Mouse (Mus musculus) intestine, embryonic 16.5 days (tissue): ENCODE data around the gene Slc16a5. TPM values are rescaled to one million over a fixed set of nuclear protein-coding genes. Genes with fewer than 3 reads are reported as not detected.
"Not testable (repeated sequence)": the region's sequence is repeated elsewhere in the genome, so short reads cannot be mapped to it uniquely, and the experiment has no call there.

ENCODE experiments used
- ATAC-seq: fragments of 200-750 bp; cut with Nextera tagmentation; 2 replicates; pipeline ENCODE4 v1.8.0; 2017; ENCODE audit warnings: moderate TSS enrichment, moderate library complexity
- H3K27ac ChIP-seq: fragments of 300-500 bp; sonication (generic); 2 replicates; pipeline ENCODE4 v1.5.1; 2014; ENCODE audit warnings: mild to moderate bottlenecking, low read length
- H3K27me3 ChIP-seq: fragments of 300-500 bp; sonication (generic); replicated peaks from 2 replicates; pipeline ENCODE4 v1.6.1; 2014; ENCODE audit warnings: low read length, control low read depth, mixed read lengths; ENCODE audit not compliant: control insufficient read depth, insufficient read depth
- H3K36me3 ChIP-seq: fragments of 300-500 bp; sonication (generic); 2 replicates; pipeline ENCODE4 v1.6.1; 2014; ENCODE audit warnings: low read length, control low read depth; ENCODE audit not compliant: control insufficient read depth, insufficient read depth
- H3K4me1 ChIP-seq: fragments of 300-500 bp; sonication (generic); 2 replicates; pipeline ENCODE4 v1.6.1; 2014; ENCODE audit warnings: low read length, control low read depth, mixed read lengths; ENCODE audit not compliant: control insufficient read depth, insufficient read depth
- H3K4me2 ChIP-seq: fragments of 300-500 bp; sonication (generic); 2 replicates; pipeline ENCODE4 v1.6.1; 2014; ENCODE audit warnings: low read depth, low read length, control low read depth
- H3K4me3 ChIP-seq: fragments of 300-500 bp; sonication (generic); 2 replicates; pipeline ENCODE4 v1.5.1; 2014; ENCODE audit warnings: mild to moderate bottlenecking, low read length
- H3K9ac ChIP-seq: fragments of 300-500 bp; sonication (generic); 2 replicates; pipeline ENCODE4 v1.6.1; 2014; ENCODE audit warnings: low read depth, low read length
- H3K9me3 ChIP-seq: fragments of 300-500 bp; sonication (generic); 2 replicates; pipeline ENCODE4 v1.6.1; 2016; ENCODE audit warnings: low read length, control low read depth; ENCODE audit not compliant: control insufficient read depth
- WGBS: fragments of 180-500 bp; shearing (Covaris S2); extraction: QIAGEN DNeasy Blood & Tissue Kit; methylation state at CpG from one replicate; pipeline ENCODE4 v1.1.7; 2014; 5-methylcytosine and 5-hydroxymethylcytosine counted together
- polyA plus RNA-seq: library from polyadenylated mRNA; unstranded; fragments of >200 nt; fragmentation: Nextera tagmentation; extraction: Ambion mirVana; gene quantifications from 2 replicates; pipeline ENCODE4 v1.2.1, GENCODE M21; 2015

Gene Slc16a5
- polyA plus RNA-seq, 1 experiment from 2014 or later = 3.1 TPM

- H3K9me3 ChIP-seq, H3K4me3 ChIP-seq, ATAC-seq, H3K4me2 ChIP-seq, H3K9ac ChIP-seq, H3K36me3 ChIP-seq, H3K27me3 ChIP-seq, H3K27ac ChIP-seq: not testable (repeated sequence)
- 86% methylated on average over 6 of the region's 6 CpGs for WGBS
- peaks cover 20% of the 10 kb centered on the region for H3K4me1 ChIP-seq
These were observed 7.5 kb upstream of the Slc16a5 start for GRCm38 (mm10) chr11:115454822-115455221.

GRCm38 (mm10) chr11:115455619-115456018 is 6.7 kb upstream of the Slc16a5 start:
- Histone ChIP-seq H3K9me3 (no peaks in the 10 kb centered on the region), H3K4me3 (no peak overlapping the region), H3K9ac (no peak overlapping the region), H3K27ac (no peak overlapping the region), H3K4me1 (peaks cover 15% of the 10 kb centered on the region), H3K36me3 (no peaks in the 10 kb centered on the region), H3K4me2 (no peak overlapping the region), H3K27me3 (no peaks in the 10 kb centered on the region)
- ATAC-seq = no peak
- 86% methylated on average over 15 of the region's 15 CpGs for WGBS

GRCm38 (mm10) chr11:115456182-115456581 is 6.1 kb upstream of the Slc16a5 start:
- Histone ChIP-seq H3K27me3 (no peaks in the 10 kb centered on the region), H3K9ac (no peak overlapping the region), H3K27ac (peak overlapping the region; percentile 6), H3K36me3 (no peaks in the 10 kb centered on the region), H3K4me2 (no peak overlapping the region), H3K4me3 (no peak overlapping the region), H3K9me3 (no peaks in the 10 kb centered on the region), H3K4me1 (peaks cover 13% of the 10 kb centered on the region)
- ATAC-seq = peak; percentile 86
- 78% methylated on average over 5 of the region's 5 CpGs for WGBS

GRCm38 (mm10) chr11:115457405-115457804 is 4.9 kb upstream of the Slc16a5 start:
- Histone ChIP-seq H3K9ac (no peak overlapping the region), H3K4me3 (no peak overlapping the region), H3K4me1 (peaks cover 14% of the 10 kb centered on the region), H3K4me2 (no peak overlapping the region), H3K27me3 (no peaks in the 10 kb centered on the region), H3K9me3 (no peaks in the 10 kb centered on the region), H3K27ac (no peak overlapping the region), H3K36me3 (no peaks in the 10 kb centered on the region)
- ATAC-seq = no peak
- 34% methylated on average over 6 of the region's 6 CpGs for WGBS

GRCm38 (mm10) chr11:115460976-115461375 is 1.3 kb upstream of the Slc16a5 start:
- WGBS = 36% methylated on average over 8 of the region's 8 CpGs
- Histone ChIP-seq H3K27ac (no peak overlapping the region), H3K36me3 (no peaks in the 10 kb centered on the region), H3K4me1 (peaks cover 28% of the 10 kb centered on the region), H3K4me3 (no peak overlapping the region), H3K4me2 (no peak overlapping the region), H3K9me3 (no peaks in the 10 kb centered on the region), H3K9ac (no peak overlapping the region), H3K27me3 (no peaks in the 10 kb centered on the region)
- no peak for ATAC-seq

GRCm38 (mm10) chr11:115461846-115462242 is 430 bp upstream of the Slc16a5 start:
- no peak for ATAC-seq
- peaks cover 26% of the 10 kb centered on the region for H3K4me1 ChIP-seq
- H3K27ac ChIP-seq = no peak overlapping the region
- H3K4me3 ChIP-seq = no peak overlapping the region
- no peaks in the 10 kb centered on the region for H3K9me3 ChIP-seq
- 0 out of 2 replicates have a peak overlapping the region, but pooled peaks have one; percentile 19 for H3K9ac ChIP-seq
- no peaks in the 10 kb centered on the region for H3K27me3 ChIP-seq
- no peaks in the 10 kb centered on the region for H3K36me3 ChIP-seq
- H3K4me2 ChIP-seq = no peak overlapping the region
- WGBS = 66% methylated on average over 5 of the region's 5 CpGs

- Histone ChIP-seq H3K4me3 (no peak overlapping the region), H3K4me1 (peaks cover 20% of the 10 kb centered on the region), H3K9ac (no peak overlapping the region), H3K27ac (peak overlapping the region; percentile 41; the same call in 1 of the 2 replicates), H3K9me3 (no peaks in the 10 kb centered on the region), H3K27me3 (no peaks in the 10 kb centered on the region), H3K36me3 (no peaks in the 10 kb centered on the region), H3K4me2 (peak overlapping the region; percentile 11)
- peak; percentile 83 for ATAC-seq
- 39% methylated on average over 11 of the region's 11 CpGs for WGBS
These were observed 1.1 kb downstream of the Slc16a5 start for GRCm38 (mm10) chr11:115463397-115463796.

- H3K4me2 ChIP-seq = no peak overlapping the region
- 86% methylated on average over 8 of the region's 8 CpGs for WGBS
- no peak overlapping the region for H3K4me3 ChIP-seq
- H3K27me3 ChIP-seq = no peaks in the 10 kb centered on the region
- H3K9me3 ChIP-seq = no peaks in the 10 kb centered on the region
- H3K9ac ChIP-seq = no peak overlapping the region
- peaks cover 20% of the 10 kb centered on the region for H3K4me1 ChIP-seq
- H3K27ac ChIP-seq = no peak overlapping the region
- H3K36me3 ChIP-seq = no peaks in the 10 kb centered on the region
- no peak for ATAC-seq
These were observed 2.6 kb downstream of the Slc16a5 start for GRCm38 (mm10) chr11:115464851-115465250.

- Histone ChIP-seq H3K36me3 (no peaks in the 10 kb centered on the region; the same call in 1 of the 2 replicates), H3K27ac (no peak overlapping the region), H3K9me3 (no peaks in the 10 kb centered on the region; the same call in 1 of the 2 replicates), H3K4me2 (no peak overlapping the region), H3K4me3 (no peak overlapping the region), H3K4me1 (peaks cover 20% of the 10 kb centered on the region), H3K9ac (no peak overlapping the region), H3K27me3 (no peaks in the 10 kb centered on the region)
- ATAC-seq = no peak
- 45% methylated on average over 4 of the region's 4 CpGs for WGBS
These were observed 4.9 kb downstream of the Slc16a5 start for GRCm38 (mm10) chr11:115467217-115467618.

- H3K36me3 ChIP-seq = no peaks in the 10 kb centered on the region; the same call in 1 of the 2 replicates
- no peaks in the 10 kb centered on the region; the same call in 1 of the 2 replicates for H3K9me3 ChIP-seq
- no peak for ATAC-seq
- H3K9ac ChIP-seq = no peak overlapping the region
- H3K27me3 ChIP-seq = no peaks in the 10 kb centered on the region
- no peak overlapping the region for H3K27ac ChIP-seq
- H3K4me2 ChIP-seq = no peak overlapping the region
- no peak overlapping the region for H3K4me3 ChIP-seq
- peaks cover 23% of the 10 kb centered on the region for H3K4me1 ChIP-seq
- 86% methylated on average over 7 of the region's 7 CpGs for WGBS
These were observed 9.9 kb downstream of the Slc16a5 start for GRCm38 (mm10) chr11:115472183-115472582.
